Mouse (Mus musculus) lung, embryonic 15.5 days (tissue): ENCODE results near the gene Ak3. TPM values are rescaled to one million over a fixed set of nuclear protein-coding genes. Genes with fewer than 3 reads are reported as not detected.

Experiments used
- ATAC-seq: fragments of 200-750 bp; cut with Nextera tagmentation; 2 replicates; pipeline ENCODE4 v1.8.0; 2017; ENCODE audit warnings: moderate number of reproducible peaks, borderline replicate concordance; ENCODE audit not compliant: low FRiP score, low TSS enrichment; ENCODE audit errors: extremely low read depth
- H3K27ac ChIP-seq: fragments of 300-500 bp; sonication (generic); 2 replicates; pipeline ENCODE4 v1.5.1; 2015; ENCODE audit warnings: moderate library complexity, mild to moderate bottlenecking, inconsistent platforms
- H3K27me3 ChIP-seq: fragments of 300-500 bp; sonication (generic); 2 replicates; pipeline ENCODE4 v1.6.1; 2015; ENCODE audit warnings: inconsistent platforms
- H3K36me3 ChIP-seq: fragments of 300-500 bp; sonication (generic); 2 replicates; pipeline ENCODE4 v1.6.1; 2015; ENCODE audit warnings: inconsistent platforms
- H3K4me1 ChIP-seq: fragments of 300-500 bp; sonication (generic); 2 replicates; pipeline ENCODE4 v1.6.1; 2015; ENCODE audit warnings: inconsistent platforms
- H3K4me2 ChIP-seq: fragments of 300-500 bp; sonication (generic); 2 replicates; pipeline ENCODE4 v1.6.1; 2015; ENCODE audit warnings: inconsistent platforms, mild to moderate bottlenecking, moderate library complexity
- H3K4me3 ChIP-seq: fragments of 300-500 bp; sonication (generic); 2 replicates; pipeline ENCODE4 v1.5.1; 2015; ENCODE audit warnings: mild to moderate bottlenecking, inconsistent platforms
- H3K9ac ChIP-seq: fragments of 300-500 bp; sonication (generic); 2 replicates; pipeline ENCODE4 v1.6.1; 2015; ENCODE audit warnings: inconsistent platforms
- H3K9me3 ChIP-seq: fragments of 300-500 bp; sonication (generic); 2 replicates; pipeline ENCODE4 v1.6.1; 2016; ENCODE audit warnings: inconsistent platforms
- WGBS: fragments of 180-500 bp; shearing (Covaris S2); methylation state at CpG from one replicate; pipeline ENCODE4 v1.1.7; 2015; 5-methylcytosine and 5-hydroxymethylcytosine counted together
- polyA plus RNA-seq: library from polyadenylated mRNA; unstranded; fragments of >200 nt; fragmentation: Nextera tagmentation; extraction: Ambion mirVana; gene quantifications from 2 replicates; pipeline ENCODE4 v1.2.1, GENCODE M21; 2015

Ak3 gene
- polyA plus RNA-seq, 1 experiment from 2014 or later = 80.3 TPM

- peaks cover 25% of the 10 kb centered on the region for H3K4me1 ChIP-seq
- no peaks in the 10 kb centered on the region for H3K27me3 ChIP-seq
- WGBS = 60% methylated on average over 6 of the region's 6 CpGs
- no peak for ATAC-seq
- 0 out of 2 replicates have a peak, but pooled peaks cover 2% of the 10 kb centered on the region for H3K36me3 ChIP-seq
- H3K4me2 ChIP-seq = no peak overlapping the region
- H3K9ac ChIP-seq = no peak overlapping the region
- H3K9me3 ChIP-seq = no peaks in the 10 kb centered on the region; the same call in 1 of the 2 replicates
- H3K4me3 ChIP-seq = no peak overlapping the region
- H3K27ac ChIP-seq = no peak overlapping the region
Measured at GRCm38 (mm10) chr19:29042143-29042542, 5.6 kb downstream of the Ak3 start.

GRCm38 (mm10) chr19:29040206-29040605 is 7.6 kb downstream of the Ak3 start:
- Histone ChIP-seq H3K9ac (no peak overlapping the region), H3K27ac (no peak overlapping the region), H3K9me3 (no peaks in the 10 kb centered on the region; the same call in 1 of the 2 replicates), H3K27me3 (no peaks in the 10 kb centered on the region), H3K4me1 (peaks cover 10% of the 10 kb centered on the region), H3K4me3 (no peak overlapping the region), H3K4me2 (no peak overlapping the region), H3K36me3 (0 out of 2 replicates have a peak, but pooled peaks cover 11% of the 10 kb centered on the region)
- no peak for ATAC-seq
- 68% methylated on average over 4 of the region's 4 CpGs for WGBS

- Histone ChIP-seq H3K4me2 (no peak overlapping the region), H3K4me1 (0 out of 2 replicates have a peak, but pooled peaks cover 3% of the 10 kb centered on the region), H3K4me3 (no peak overlapping the region)
Measured at GRCm38 (mm10) chr19:29039334-29039733, 8.4 kb downstream of the Ak3 start.

GRCm38 (mm10) chr19:29037541-29037940 is 10.2 kb downstream of the Ak3 start:
- Histone ChIP-seq H3K27me3 (no peaks in the 10 kb centered on the region), H3K27ac (no peak overlapping the region), H3K4me1 (no peaks in the 10 kb centered on the region), H3K4me3 (no peak overlapping the region), H3K9me3 (no peaks in the 10 kb centered on the region; the same call in 1 of the 2 replicates), H3K9ac (no peak overlapping the region), H3K4me2 (no peak overlapping the region), H3K36me3 (peaks cover 12% of the 10 kb centered on the region; the same call in 1 of the 2 replicates)
- WGBS = 87% methylated on average over 10 of the region's 10 CpGs
- ATAC-seq = no peak

More at GRCm38 (mm10) chr19:29039334-29039733, 8.4 kb downstream of the Ak3 start:
- no peak overlapping the region for H3K27ac ChIP-seq
- no peak overlapping the region for H3K9ac ChIP-seq
- H3K9me3 ChIP-seq = no peaks in the 10 kb centered on the region; the same call in 1 of the 2 replicates
- no peak for ATAC-seq
- no peaks in the 10 kb centered on the region for H3K27me3 ChIP-seq
- 0 out of 2 replicates have a peak, but pooled peaks cover 11% of the 10 kb centered on the region for H3K36me3 ChIP-seq

- Histone ChIP-seq H3K9ac (no peak overlapping the region), H3K4me3 (no peak overlapping the region), H3K27ac (no peak overlapping the region), H3K4me2 (no peak overlapping the region), H3K36me3 (peaks cover 16% of the 10 kb centered on the region; the same call in 1 of the 2 replicates), H3K9me3 (no peaks in the 10 kb centered on the region; the same call in 1 of the 2 replicates), H3K4me1 (no peaks in the 10 kb centered on the region), H3K27me3 (no peaks in the 10 kb centered on the region)
- ATAC-seq = no peak
- WGBS = 87% methylated on average over 5 of the region's 5 CpGs
Measured at GRCm38 (mm10) chr19:29037026-29037425, 10.7 kb downstream of the Ak3 start.

GRCm38 (mm10) chr19:29032662-29033061 is 15.1 kb downstream of the Ak3 start:
- Histone ChIP-seq H3K9ac (no peak overlapping the region), H3K27me3 (no peaks in the 10 kb centered on the region), H3K9me3 (no peaks in the 10 kb centered on the region), H3K4me3 (no peak overlapping the region), H3K27ac (no peak overlapping the region), H3K4me2 (no peak overlapping the region), H3K4me1 (no peaks in the 10 kb centered on the region), H3K36me3 (peaks cover 22% of the 10 kb centered on the region; the same call in 1 of the 2 replicates)
- no peak for ATAC-seq

- Histone ChIP-seq H3K4me1 (no peaks in the 10 kb centered on the region), H3K4me2 (no peak overlapping the region), H3K36me3 (peaks cover 19% of the 10 kb centered on the region; the same call in 1 of the 2 replicates), H3K27me3 (no peaks in the 10 kb centered on the region), H3K9ac (no peak overlapping the region), H3K27ac (no peak overlapping the region), H3K9me3 (no peaks in the 10 kb centered on the region), H3K4me3 (no peak overlapping the region)
- 85% methylated on average over 3 of the region's 3 CpGs for WGBS
- ATAC-seq = no peak
Measured at GRCm38 (mm10) chr19:29031788-29032187, 16.0 kb downstream of the Ak3 start.

- Histone ChIP-seq H3K9me3 (no peaks in the 10 kb centered on the region), H3K27me3 (no peaks in the 10 kb centered on the region), H3K9ac (no peak overlapping the region), H3K36me3 (peaks cover 44% of the 10 kb centered on the region), H3K4me2 (no peak overlapping the region), H3K4me1 (peaks cover 14% of the 10 kb centered on the region), H3K4me3 (no peak overlapping the region), H3K27ac (no peak overlapping the region)
- WGBS = 47% methylated on average over 11 of the region's 11 CpGs
- ATAC-seq = peak; percentile 69; the same call in 1 of the 2 replicates
Measured at GRCm38 (mm10) chr19:29024391-29024947, 23.3 kb downstream of the Ak3 start.

GRCm38 (mm10) chr19:29021754-29022345 is 25.9 kb downstream of the Ak3 start:
- Histone ChIP-seq H3K4me3 (no peak overlapping the region), H3K36me3 (peaks cover 58% of the 10 kb centered on the region), H3K9me3 (no peaks in the 10 kb centered on the region), H3K4me1 (peaks cover 14% of the 10 kb centered on the region), H3K4me2 (no peak overlapping the region), H3K27me3 (no peaks in the 10 kb centered on the region), H3K9ac (no peak overlapping the region), H3K27ac (no peak overlapping the region)
- ATAC-seq = no peak
- 91% methylated on average over 7 of the region's 7 CpGs for WGBS

- Histone ChIP-seq H3K4me1 (peaks cover 13% of the 10 kb centered on the region), H3K27me3 (no peaks in the 10 kb centered on the region), H3K9ac (no peak overlapping the region), H3K27ac (no peak overlapping the region), H3K4me3 (no peak overlapping the region), H3K36me3 (peaks cover 61% of the 10 kb centered on the region), H3K4me2 (no peak overlapping the region), H3K9me3 (no peaks in the 10 kb centered on the region)
- no peak for ATAC-seq
- WGBS = 84% methylated on average over 3 of the region's 3 CpGs
Measured at GRCm38 (mm10) chr19:29019647-29020046, 28.1 kb downstream of the Ak3 start.

GRCm38 (mm10) chr19:29016786-29017185 is 31.0 kb downstream of the Ak3 start:
- no peak overlapping the region for H3K9ac ChIP-seq
- no peak overlapping the region for H3K4me2 ChIP-seq
- no peak overlapping the region for H3K4me3 ChIP-seq
- H3K4me1 ChIP-seq = no peaks in the 10 kb centered on the region
- 62% methylated on average over 5 of the region's 5 CpGs for WGBS
- H3K9me3 ChIP-seq = no peaks in the 10 kb centered on the region
- H3K27me3 ChIP-seq = no peaks in the 10 kb centered on the region
- H3K36me3 ChIP-seq = peaks cover 59% of the 10 kb centered on the region
- H3K27ac ChIP-seq = no peak overlapping the region
- ATAC-seq = no peak

GRCm38 (mm10) chr19:29016204-29016765 is 31.5 kb downstream of the Ak3 start:
- Histone ChIP-seq H3K4me3 (no peak overlapping the region), H3K36me3 (peaks cover 59% of the 10 kb centered on the region), H3K27ac (no peak overlapping the region), H3K27me3 (no peaks in the 10 kb centered on the region), H3K4me2 (no peak overlapping the region), H3K4me1 (no peaks in the 10 kb centered on the region), H3K9me3 (no peaks in the 10 kb centered on the region), H3K9ac (no peak overlapping the region)
- no peak for ATAC-seq
- 77% methylated on average over 5 of the region's 5 CpGs for WGBS
